Mouse (Mus musculus) heart, embryonic 16.5 days (tissue): ENCODE data around the gene Hmgcr. TPM values are rescaled to one million over a fixed set of nuclear protein-coding genes. Genes with fewer than 3 reads are reported as not detected.
A peak's percentile ranks its signal among the peaks of the same experiment; 100 is the strongest.

ENCODE experiments used
- ATAC-seq: fragments of 200-750 bp; cut with Nextera tagmentation; replicated peaks from 2 replicates; pipeline ENCODE4 v1.8.0; 2017; ENCODE audit warnings: moderate number of reproducible peaks; ENCODE audit not compliant: insufficient read depth, low FRiP score; ENCODE audit errors: extremely low read depth
- H3K27ac ChIP-seq: fragments of 300-500 bp; sonication (generic); 2 replicates; pipeline ENCODE4 v1.5.1; 2014; ENCODE audit warnings: mild to moderate bottlenecking, low read length, control low read depth, moderate library complexity
- H3K27me3 ChIP-seq: fragments of 300-500 bp; sonication (generic); 2 replicates; pipeline ENCODE4 v1.6.1; 2014; ENCODE audit warnings: low read length, mixed read lengths; ENCODE audit not compliant: control insufficient read depth, insufficient read depth
- H3K36me3 ChIP-seq: fragments of 300-500 bp; sonication (generic); 2 replicates; pipeline ENCODE4 v1.6.1; 2014; ENCODE audit not compliant: control insufficient read depth, insufficient read depth
- H3K4me1 ChIP-seq: fragments of 300-500 bp; sonication (generic); 2 replicates; pipeline ENCODE4 v1.6.1; 2014; ENCODE audit warnings: low read length, mixed read lengths; ENCODE audit not compliant: control insufficient read depth, insufficient read depth
- H3K4me2 ChIP-seq: fragments of 300-500 bp; sonication (generic); 2 replicates; pipeline ENCODE4 v1.6.1; 2014; ENCODE audit warnings: low read depth, mild to moderate bottlenecking, control low read depth, low read length
- H3K4me3 ChIP-seq: fragments of 300-500 bp; sonication (generic); 2 replicates; pipeline ENCODE4 v1.5.1; 2014; ENCODE audit warnings: mild to moderate bottlenecking, control low read depth, low read length
- H3K9ac ChIP-seq: fragments of 300-500 bp; sonication (generic); 2 replicates; pipeline ENCODE4 v1.6.1; 2014; ENCODE audit warnings: low read length, control low read depth
- H3K9me3 ChIP-seq: fragments of 300-500 bp; sonication (generic); replicated peaks from 2 replicates; pipeline ENCODE4 v1.6.1; 2016; ENCODE audit warnings: low read length; ENCODE audit not compliant: control insufficient read depth
- WGBS: fragments of 180-500 bp; shearing (Covaris S2); extraction: QIAGEN DNeasy Blood & Tissue Kit; methylation state at CpG from one replicate; pipeline ENCODE4 v1.1.7; 2014; 5-methylcytosine and 5-hydroxymethylcytosine counted together
- polyA plus RNA-seq: library from polyadenylated mRNA; unstranded; fragments of >200 nt; fragmentation: Nextera tagmentation; extraction: Ambion mirVana; gene quantifications from 2 replicates; pipeline ENCODE4 v1.2.1, GENCODE M21; 2015

The Hmgcr gene
- 27.6 and 29.7 TPM in 2 replicates for polyA plus RNA-seq

- no peaks in the 10 kb centered on the region for H3K9me3 ChIP-seq
- peaks cover 5% of the 10 kb centered on the region for H3K36me3 ChIP-seq
- H3K27me3 ChIP-seq, result no peaks in the 10 kb centered on the region
- H3K4me3 ChIP-seq, result peak within 1 kb of the TSS; percentile 98
- peak within 1 kb of the TSS; percentile 98 for H3K9ac ChIP-seq
- H3K27ac ChIP-seq, result peak within 1 kb of the TSS; percentile 92
- peak within 1 kb of the TSS; percentile 83 for H3K4me2 ChIP-seq
- H3K4me1 ChIP-seq, result peaks cover 20% of the 10 kb centered on the region
- under 1% methylated on average over 70 of the region's 70 CpGs for WGBS
- peak; percentile 100 for ATAC-seq
These were observed at the start of gene Hmgcr for GRCm38 (mm10) chr13:96670406-96671077. Hmgcr (minus strand) TSS chr13:96670936.

- Histone ChIP-seq H3K9me3 (no peaks in the 10 kb centered on the region), H3K27me3 (no peaks in the 10 kb centered on the region), H3K9ac (no peak overlapping the region), H3K4me3 (no peak overlapping the region), H3K36me3 (no peaks in the 10 kb centered on the region), H3K27ac (no peak overlapping the region), H3K4me2 (no peak overlapping the region), H3K4me1 (no peaks in the 10 kb centered on the region)
- 57% methylated on average over 2 of the region's 2 CpGs for WGBS
- no peak for ATAC-seq
These were observed 49.3 kb upstream of the Hmgcr start for GRCm38 (mm10) chr13:96720003-96720402.

GRCm38 (mm10) chr13:96717821-96718220, 47.1 kb upstream of the Hmgcr start:
- no peak for ATAC-seq
- H3K27ac ChIP-seq, result no peak overlapping the region
- H3K9ac ChIP-seq, result no peak overlapping the region
- H3K4me3 ChIP-seq, result no peak overlapping the region
- 57% methylated on average over 1 of the region's 1 CpGs for WGBS
- H3K4me1 ChIP-seq, result no peaks in the 10 kb centered on the region
- H3K9me3 ChIP-seq, result no peaks in the 10 kb centered on the region
- H3K4me2 ChIP-seq, result no peak overlapping the region
- no peaks in the 10 kb centered on the region for H3K27me3 ChIP-seq
- H3K36me3 ChIP-seq, result no peaks in the 10 kb centered on the region

DNA sequence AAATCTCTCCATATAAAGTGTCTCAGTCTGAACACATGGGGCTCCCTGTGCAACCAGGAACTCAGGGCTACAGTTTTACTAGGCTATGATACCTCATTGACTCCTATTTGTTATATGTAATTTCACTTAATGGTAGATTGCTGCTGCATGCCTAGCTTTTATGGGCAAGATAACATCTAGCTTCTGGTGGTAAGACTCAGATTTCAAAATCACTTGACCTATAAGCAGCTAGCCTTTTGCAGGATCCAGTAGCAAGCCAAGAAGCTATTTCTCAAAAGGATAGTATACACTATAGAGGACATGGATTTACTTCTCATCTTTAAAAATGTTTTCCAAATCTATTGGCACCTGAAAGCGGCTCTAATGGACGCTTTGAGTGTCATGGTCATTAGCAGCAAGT, 45.6 kb upstream of the Hmgcr start:
- Histone ChIP-seq H3K4me1 (no peaks in the 10 kb centered on the region), H3K4me2 (no peak overlapping the region), H3K9me3 (no peaks in the 10 kb centered on the region), H3K27me3 (no peaks in the 10 kb centered on the region), H3K27ac (no peak overlapping the region), H3K36me3 (no peaks in the 10 kb centered on the region), H3K9ac (no peak overlapping the region), H3K4me3 (no peak overlapping the region)
- no peak for ATAC-seq
- 88% methylated on average over 2 of the region's 2 CpGs for WGBS

DNA sequence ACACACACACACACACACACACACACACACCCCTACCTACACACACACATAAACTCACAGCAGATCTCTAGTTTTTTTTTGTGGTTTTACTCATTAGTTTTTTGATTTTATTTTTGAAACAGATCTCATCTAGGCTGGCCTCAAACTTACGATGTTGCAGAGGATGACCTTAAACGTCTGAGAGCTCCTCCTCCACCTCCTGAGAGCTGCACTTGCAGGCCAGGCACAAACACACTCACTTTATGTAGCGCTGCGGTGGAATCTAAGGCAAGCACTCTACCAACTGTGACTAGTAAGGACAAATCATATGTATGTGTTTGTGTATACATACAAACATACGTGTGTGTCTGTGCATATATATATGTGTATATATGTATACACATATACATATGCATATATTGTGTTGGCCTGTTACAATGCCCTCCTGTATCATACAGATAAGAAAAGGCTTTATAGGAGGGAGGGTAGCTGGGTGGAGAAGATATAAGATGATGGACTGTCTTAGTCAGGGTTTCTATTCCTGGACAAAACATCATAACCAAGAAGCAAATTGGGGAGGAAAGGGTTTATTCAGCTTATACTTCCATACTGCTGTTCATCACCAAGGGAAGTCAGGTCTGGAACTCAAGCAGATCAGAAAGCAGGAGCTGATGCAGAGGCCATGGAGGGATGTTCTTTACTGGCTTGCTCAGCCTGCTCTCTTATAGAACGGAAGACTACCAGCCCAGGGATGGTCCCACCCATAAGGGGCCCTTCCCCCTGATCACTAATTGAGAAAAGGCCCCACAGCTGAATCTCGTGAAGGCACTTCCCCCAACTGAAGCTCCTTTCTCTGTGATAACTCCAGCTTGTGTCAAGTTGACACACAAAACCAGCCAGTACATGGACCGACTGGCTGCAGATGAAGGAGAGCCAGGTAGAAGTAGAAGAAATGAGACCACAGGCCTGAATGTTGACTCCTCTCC, 38.8 kb upstream of the Hmgcr start:
- 72% methylated on average over 8 of the region's 8 CpGs for WGBS
- Histone ChIP-seq H3K4me1 (no peaks in the 10 kb centered on the region), H3K4me2 (no peak overlapping the region), H3K27ac (no peak overlapping the region), H3K9me3 (no peaks in the 10 kb centered on the region), H3K36me3 (no peaks in the 10 kb centered on the region), H3K9ac (no peak overlapping the region), H3K4me3 (no peak overlapping the region), H3K27me3 (no peaks in the 10 kb centered on the region)
- ATAC-seq, result no peak

DNA sequence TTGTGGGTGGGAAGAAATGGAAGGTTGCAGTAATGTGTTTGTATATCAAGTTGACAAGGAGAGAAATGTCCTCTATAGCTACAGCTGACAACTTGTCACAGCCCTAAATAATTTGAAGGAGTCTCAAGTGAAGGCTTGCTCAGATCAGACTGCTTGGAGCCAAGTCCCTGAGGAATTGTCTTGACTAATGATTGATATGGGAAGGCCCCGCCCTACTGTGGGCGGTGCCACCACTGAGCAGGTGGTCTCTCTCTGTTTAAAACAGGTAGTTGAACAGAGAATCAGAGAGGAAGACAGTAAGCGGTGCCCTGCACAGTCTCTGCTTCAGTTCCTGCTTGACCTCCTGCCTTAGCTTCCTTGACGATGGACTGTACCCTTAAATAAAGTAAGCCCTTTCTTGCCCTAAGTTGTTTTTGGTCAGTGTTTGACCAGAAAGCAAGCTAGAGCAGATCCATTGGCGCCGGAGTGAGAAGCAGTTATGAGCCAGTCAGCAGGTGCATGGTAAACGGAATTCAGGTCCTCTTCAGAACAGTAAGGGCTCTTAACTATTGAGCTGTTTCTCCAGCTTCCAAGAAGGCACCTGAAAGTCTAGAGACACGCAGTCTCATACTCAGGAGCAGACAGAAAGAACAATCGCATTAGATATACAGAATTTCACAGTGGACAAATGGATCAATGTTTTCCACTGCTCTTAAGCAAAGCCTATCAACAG, 32.0 kb upstream of the Hmgcr start:
- no peaks in the 10 kb centered on the region for H3K27me3 ChIP-seq
- no peak for ATAC-seq
- H3K9ac ChIP-seq, result no peak overlapping the region
- 68% methylated on average over 9 of the region's 9 CpGs for WGBS
- H3K4me3 ChIP-seq, result no peak overlapping the region
- no peaks in the 10 kb centered on the region for H3K4me1 ChIP-seq
- H3K4me2 ChIP-seq, result no peak overlapping the region
- H3K36me3 ChIP-seq, result no peaks in the 10 kb centered on the region
- no peaks in the 10 kb centered on the region for H3K9me3 ChIP-seq
- no peak overlapping the region for H3K27ac ChIP-seq

DNA sequence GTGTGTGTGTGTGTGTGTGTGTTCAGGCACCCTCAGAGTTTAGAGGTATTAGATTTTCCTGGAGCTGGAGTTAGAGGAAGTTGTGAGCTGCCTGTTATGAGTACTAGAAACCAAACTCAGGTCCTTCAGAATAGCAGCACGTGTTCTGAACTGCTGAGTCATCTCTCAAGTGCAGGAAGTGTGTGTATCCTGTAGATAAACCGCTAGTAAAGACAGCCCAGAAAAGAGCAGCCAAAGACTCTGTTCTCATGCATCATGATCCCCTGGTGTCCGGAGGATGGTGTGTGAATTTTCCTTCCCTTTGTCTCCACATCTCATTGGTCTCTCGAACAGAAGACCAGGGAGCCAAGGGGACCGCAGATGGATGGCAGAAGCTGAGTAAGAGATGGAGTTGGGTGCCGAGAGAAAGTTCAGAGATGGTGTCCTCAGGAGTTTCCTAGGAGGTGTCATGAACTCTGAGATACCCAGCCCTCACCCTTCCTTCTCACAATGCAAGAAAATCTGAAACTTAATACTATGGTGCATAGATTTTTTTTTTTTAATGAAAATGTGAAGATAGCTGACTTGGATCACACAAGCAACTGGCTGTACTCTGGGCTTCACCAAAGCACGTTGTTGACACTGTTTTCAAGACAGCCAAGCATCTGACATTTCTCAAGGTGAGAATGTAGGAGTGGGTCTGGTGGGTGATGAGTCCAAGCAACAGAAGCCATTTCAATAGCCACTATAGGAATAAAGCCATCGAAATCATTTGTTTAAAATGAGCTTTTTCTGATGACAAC, 27.3 kb upstream of the Hmgcr start:
- H3K4me1 ChIP-seq, result no peaks in the 10 kb centered on the region
- ATAC-seq, result peak; percentile 89
- no peak overlapping the region for H3K27ac ChIP-seq
- no peaks in the 10 kb centered on the region for H3K27me3 ChIP-seq
- no peak overlapping the region for H3K9ac ChIP-seq
- H3K4me3 ChIP-seq, result no peak overlapping the region
- WGBS, result 48% methylated on average over 8 of the region's 8 CpGs
- no peaks in the 10 kb centered on the region for H3K9me3 ChIP-seq
- no peaks in the 10 kb centered on the region for H3K36me3 ChIP-seq
- 0 out of 2 replicates have a peak overlapping the region, but pooled peaks have one; percentile 7 for H3K4me2 ChIP-seq

GRCm38 (mm10) chr13:96695428-96695827, 24.7 kb upstream of the Hmgcr start:
- H3K36me3 ChIP-seq, result no peaks in the 10 kb centered on the region
- no peak overlapping the region for H3K4me3 ChIP-seq
- WGBS, result 89% methylated on average over 2 of the region's 2 CpGs
- H3K9me3 ChIP-seq, result no peaks in the 10 kb centered on the region
- H3K27me3 ChIP-seq, result no peaks in the 10 kb centered on the region
- no peak overlapping the region for H3K4me2 ChIP-seq
- no peak overlapping the region for H3K9ac ChIP-seq
- ATAC-seq, result no peak
- no peaks in the 10 kb centered on the region for H3K4me1 ChIP-seq
- H3K27ac ChIP-seq, result no peak overlapping the region
